In the genomic region with DNA sequence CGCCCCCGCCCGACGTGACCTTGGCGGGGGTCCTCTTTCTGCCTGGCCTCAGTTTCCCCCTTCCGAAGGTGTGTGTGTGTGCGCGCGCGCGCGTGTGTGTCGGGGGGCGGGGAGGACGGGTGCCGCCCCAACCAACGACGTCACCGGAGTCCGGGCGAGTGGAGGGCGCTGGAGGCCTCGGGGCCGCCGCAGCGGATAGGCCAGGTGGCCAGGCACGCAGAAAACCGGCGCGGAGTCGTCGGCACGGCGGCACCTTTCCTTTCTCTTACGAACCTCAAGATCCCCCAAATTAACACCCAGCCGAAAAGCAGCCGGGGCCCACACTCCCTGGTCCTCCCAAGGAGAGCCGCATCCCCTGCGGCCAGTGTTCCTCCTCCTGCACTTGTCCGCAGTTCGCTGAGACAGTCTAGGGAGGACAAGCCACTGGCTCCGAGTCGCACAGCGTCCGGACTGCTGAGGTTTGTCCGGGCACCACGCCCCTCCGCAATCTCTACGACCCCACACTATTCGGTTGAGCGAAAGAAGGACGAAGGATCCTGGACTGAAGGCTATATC, we compare ENCODE assay signal across 8 mouse cellular contexts.
DNase-seq lines count a peak whose midpoint lies in the region; ATAC-seq and TF ChIP-seq lines count a peak whose summit lies in the region.

No protein-coding gene starts in this region.

- H3K27ac ChIP-seq in embryonic fibroblast, embryonic 13.5 days (ENCODE audit: insufficient read depth, low read length), result 0 out of 2 replicates have a peak overlapping the region, but pooled peaks have one; percentile 1
- peak overlapping the region; percentile 89 for H3K27ac ChIP-seq in heart, embryonic 15.5 days

- peak; percentile 82 for DNase-seq in adrenal gland, postnatal 25 days
- DNase-seq in kidney, postnatal 25 days, result peak; percentile 80 to 91
- peak; percentile 53 for DNase-seq in lung, postnatal 25 days (ENCODE audit: low spot score)
- peak; percentile 67 for DNase-seq in right cerebral cortex, postnatal 10 days (ENCODE audit: low spot score in 2 of 2)
- no peak for DNase-seq in T-cell, adult 2 months (ENCODE audit: low spot score)

- no peak for TF ChIP-seq CTCF in E14TG2a.4 (conservative IDR thresholded peaks at IDR 0.05; ENCODE audit: low read length)
- no peak for TF ChIP-seq CTCF in embryonic fibroblast, embryonic 13.5 days (IDR thresholded peaks at IDR 0.05; ENCODE audit: borderline replicate concordance, insufficient read depth, low read length)

- H3K27me3 ChIP-seq in E14TG2a.4 (ENCODE audit: insufficient read depth, low read length), result peaks cover 41% of the 10 kb centered on the region
- no peaks in the 10 kb centered on the region for H3K27me3 ChIP-seq in heart, embryonic 15.5 days

- peak; percentile 61 for ATAC-seq in heart, embryonic 15.5 days (replicated peaks; ENCODE audit: insufficient number of reproducible peaks, insufficient read depth, low FRiP score, low read depth)

- H3K4me2 ChIP-seq in heart, embryonic 15.5 days, result peak overlapping the region; percentile 93

- under 1% methylated on average over 50 of the region's 52 CpGs for WGBS in heart, embryonic 15.5 days

- no peaks in the 10 kb centered on the region for H3K9me3 ChIP-seq in E14TG2a.4 (ENCODE audit: low read length)
- H3K9me3 ChIP-seq in heart, embryonic 15.5 days (replicated peaks), result no peaks in the 10 kb centered on the region

- peak overlapping the region; percentile 88 for H3K4me3 ChIP-seq in E14TG2a.4 (replicated peaks; ENCODE audit: low read length)
- H3K4me3 ChIP-seq in embryonic fibroblast, embryonic 13.5 days (ENCODE audit: insufficient read depth, low read length), result peak overlapping the region; percentile 66
- peak overlapping the region; percentile 89 for H3K4me3 ChIP-seq in heart, embryonic 15.5 days

- H3K4me1 ChIP-seq in E14TG2a.4 (replicated peaks; ENCODE audit: low read depth, low read length), result peaks cover 18% of the 10 kb centered on the region
- peaks cover 2% of the 10 kb centered on the region; the same call in 1 of the 2 replicates for H3K4me1 ChIP-seq in embryonic fibroblast, embryonic 13.5 days (ENCODE audit: control insufficient read depth, insufficient read depth, low read length)
- H3K4me1 ChIP-seq in heart, embryonic 15.5 days (replicated peaks), result peaks cover 48% of the 10 kb centered on the region

- peak overlapping the region; percentile 90 for H3K9ac ChIP-seq in heart, embryonic 15.5 days

- no peaks in the 10 kb centered on the region for H3K36me3 ChIP-seq in E14TG2a.4 (ENCODE audit: insufficient read depth, low read length)
- H3K36me3 ChIP-seq in heart, embryonic 15.5 days, result no peaks in the 10 kb centered on the region

- peak; percentile 39; the same call in 1 of the 2 replicates for TF ChIP-seq POLR2A in embryonic fibroblast, embryonic 13.5 days (IDR thresholded peaks at IDR 0.05; ENCODE audit: low read depth, low read length)
